Mouse (Mus musculus): ENCODE measurements at regions not wholly inside any gene's neighbourhood (a gene's known extent, or its start where the extent isn't known, plus 50 kb on each side); places are given as distances from the start of the nearest gene placed in this dataset.

DNA sequence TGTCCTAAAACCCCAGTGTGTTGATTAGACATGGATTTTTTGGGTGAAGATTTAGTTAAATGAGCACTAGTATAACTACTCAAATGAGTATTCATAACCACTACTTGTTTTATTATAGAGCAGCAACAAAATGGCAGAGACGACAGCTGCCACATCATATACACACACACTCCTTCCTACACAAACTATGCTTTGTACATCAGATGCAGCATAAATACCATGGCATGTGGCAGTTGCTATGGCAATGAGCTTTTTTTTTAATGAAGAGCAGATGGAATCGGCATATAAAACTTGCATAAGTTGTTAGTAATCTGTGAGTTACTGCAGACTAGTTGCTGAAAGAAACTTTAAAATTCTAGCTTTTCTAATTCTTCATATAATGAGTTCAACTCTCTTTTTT, 725.3 kb downstream of the Cetn3 start:
- Histone ChIP-seq H3K27me3 (ENCODE audit: control insufficient read depth, insufficient read depth, low read length) (no peaks in the 10 kb centered on the region), H3K27ac (ENCODE audit: insufficient read depth, low read depth, low read length) (no peak overlapping the region), H3K4me1 (ENCODE audit: control insufficient read depth, insufficient read depth, insufficient read length, low read length) (no peaks in the 10 kb centered on the region), H3K4me3 (ENCODE audit: low read depth, low read length) (no peak overlapping the region), H3K36me3 (ENCODE audit: control insufficient read depth, insufficient read depth, low read length) (no peaks in the 10 kb centered on the region)
- no peak for TF ChIP-seq POLR2A (IDR thresholded peaks at IDR 0.05; ENCODE audit: low read depth, low read length)
- no peak for TF ChIP-seq CTCF (IDR thresholded peaks at IDR 0.05; ENCODE audit: extremely low read depth, insufficient read length, insufficient replicate concordance, low read depth, low read length)
- 86% methylated on average over 2 of the region's 2 CpGs for WGBS

DNA sequence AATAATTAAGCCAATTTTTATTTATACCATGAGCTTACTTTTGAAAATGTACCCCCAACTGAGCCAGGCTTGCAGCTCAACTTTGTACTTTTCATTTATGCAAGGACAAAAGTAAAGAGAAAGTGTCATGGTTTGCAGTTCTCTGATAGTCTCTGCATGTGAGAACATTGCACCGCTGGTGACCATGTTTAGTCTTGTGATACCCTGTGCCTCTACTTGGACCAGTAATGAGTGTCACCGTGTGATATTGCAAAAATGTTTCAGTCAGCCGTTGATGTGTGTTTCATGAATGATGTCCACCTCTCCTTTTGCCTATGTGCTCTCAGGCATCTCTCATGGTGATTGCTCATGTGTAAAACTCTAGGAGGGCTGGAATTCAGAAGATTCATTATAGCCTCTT, 726.6 kb downstream of the Cetn3 start:
- WGBS: 88% methylated on average over 3 of the region's 3 CpGs
- Histone ChIP-seq H3K27ac (ENCODE audit: insufficient read depth, low read depth, low read length) (no peak overlapping the region), H3K36me3 (ENCODE audit: control insufficient read depth, insufficient read depth, low read length) (no peaks in the 10 kb centered on the region), H3K4me3 (ENCODE audit: low read depth, low read length) (no peak overlapping the region), H3K4me1 (ENCODE audit: control insufficient read depth, insufficient read depth, insufficient read length, low read length) (no peaks in the 10 kb centered on the region), H3K27me3 (ENCODE audit: control insufficient read depth, insufficient read depth, low read length) (no peaks in the 10 kb centered on the region)
- TF ChIP-seq CTCF (IDR thresholded peaks at IDR 0.05; ENCODE audit: extremely low read depth, insufficient read length, insufficient replicate concordance, low read depth, low read length) (no peak), POLR2A (IDR thresholded peaks at IDR 0.05; ENCODE audit: low read depth, low read length) (no peak)
